Mouse (Mus musculus) inflammation-experienced regulatory T-cells, adult 6 months (primary cell): ENCODE results near the gene Vmn1r83. TPM values are rescaled to one million over a fixed set of nuclear protein-coding genes. Genes with fewer than 3 reads are reported as not detected.

Source experiments
- ATAC-seq: one replicate; pipeline ENCODE4 v1.8.0; 2017
- polyA plus RNA-seq, 3 experiments: library from polyadenylated mRNA; unstranded; fragments of 100-300 nt; shearing (Covaris generic); gene quantifications; one replicate each; pipeline ENCODE4 v1.2.1; 2017

The Vmn1r83 gene
- not detected for polyA plus RNA-seq

- ATAC-seq, result no peak
Observed at GRCm38 (mm10) chr7:12329381-12329780, at the start of gene Vmn1r83. TSS of gene Vmn1r83 (minus strand) at chr7:12329481.

DNA sequence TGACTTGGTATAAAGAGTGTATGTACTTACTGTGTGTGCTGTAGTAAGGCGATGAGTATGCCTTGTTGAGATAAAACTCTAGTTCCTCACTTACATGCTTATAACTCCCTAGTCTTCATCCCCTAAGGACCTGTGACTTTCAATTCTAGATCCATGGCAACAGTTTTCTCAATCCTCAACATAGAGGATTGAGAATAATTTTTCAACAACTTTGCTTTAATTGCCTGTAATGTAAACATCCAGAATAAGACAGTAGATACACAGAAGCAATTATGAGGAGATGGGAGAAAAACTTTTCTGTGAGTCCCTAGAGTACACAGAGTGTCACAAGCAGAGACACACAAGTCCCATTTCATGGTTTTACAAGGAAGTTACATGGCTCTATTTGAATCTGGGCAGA, 39.9 kb upstream of the Vmn1r83 start, which contains the start of gene Vmn1r84:
TSS of gene Vmn1r84 (minus strand) at position 101 of the 400 bp plus-strand sequence.
- no peak for ATAC-seq

DNA sequence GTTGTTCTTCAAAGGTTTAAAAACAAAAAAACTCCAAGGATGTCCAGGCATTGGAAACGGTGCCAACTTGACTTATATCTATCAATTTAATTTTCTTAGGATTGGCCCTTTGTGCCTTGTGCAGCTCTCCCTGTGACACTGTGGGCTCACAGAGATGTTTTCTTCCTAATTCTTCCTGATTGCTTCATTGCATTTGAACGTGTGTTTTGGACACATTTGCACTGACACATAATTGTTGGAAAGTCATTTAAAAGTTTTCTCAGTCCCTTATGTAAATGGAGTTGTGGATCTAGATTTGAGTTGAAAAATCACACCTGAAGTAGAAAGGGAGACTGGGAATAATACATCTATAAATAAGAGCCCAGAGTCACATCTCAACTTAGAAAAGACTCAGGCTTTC, 29.2 kb downstream of the Vmn1r83 start, which contains the start of gene Vmn1r82:
TSS of gene Vmn1r82 (plus strand) at position 301 of the 400 bp plus-strand sequence.
- ATAC-seq, result no peak

Other genes starting within 250 kb of the Vmn1r83 start
- not detected for gene Vmn1r78, start 179.2 kb downstream of the Vmn1r83 start, polyA plus RNA-seq
- gene Vmn1r79, start 158.2 kb downstream of the Vmn1r83 start, polyA plus RNA-seq, result not detected
- gene Vmn1r80, start 140.2 kb downstream of the Vmn1r83 start, polyA plus RNA-seq, result not detected
- under 1 TPM in 2 of 3 experiments, not detected in 1; 0.04 to 0.07 TPM for gene Vmn1r81, start 61.2 kb downstream of the Vmn1r83 start, polyA plus RNA-seq
- gene Vmn1r82, start 29.1 kb downstream of the Vmn1r83 start, polyA plus RNA-seq, result not detected
- under 1 TPM in 1 of 3 experiments, not detected in 2; 0.31 TPM for gene Vmn1r84, start 39.8 kb upstream of the Vmn1r83 start, polyA plus RNA-seq
- 1 to 10 TPM; 2.0 to 5.9 (median 4.7) TPM for gene Zfp551, start 93.3 kb upstream of the Vmn1r83 start, polyA plus RNA-seq
- 1 to 10 TPM; 5.5 to 7.0 (median 6.0) TPM for gene Zfp606, start 148.8 kb upstream of the Vmn1r83 start, polyA plus RNA-seq
- gene 2900092C05Rik, start 183.0 kb upstream of the Vmn1r83 start, polyA plus RNA-seq, result under 1 TPM in 1 of 3 experiments, not detected in 2; 0.39 TPM